Mouse (Mus musculus) C3H10T1/2 (cell line): ENCODE measurements around the gene Efnb3. TPM values are rescaled to one million over a fixed set of nuclear protein-coding genes. Genes with fewer than 3 reads are reported as not detected.

Source experiments
- polyA plus RNA-seq, 2 experiments: library from polyadenylated mRNA; unstranded; fragments of >200 nt; fragmentation: generic; extraction: Trizol; gene quantifications; one replicate each; pipeline ENCODE4 v1.2.1; 2012; ENCODE audit warnings: missing spikeins in 2 of 2

Gene Efnb3
- 1 to 10 TPM in 1 of 2 experiments, under 1 TPM in 1; 0.14 to 1.5 TPM for polyA plus RNA-seq

GRCm38 (mm10) chr11:69559851-69560765 lies at the start of gene Efnb3:
Gene Efnb3 (minus strand): TSS chr11:69560205.

GRCm38 (mm10) chr11:69605726-69606490 lies 45.9 kb upstream of the Efnb3 start, which contains the start of gene Atp1b2:
Gene Atp1b2 (minus strand): TSS chr11:69605942.

GRCm38 (mm10) chr11:69580091-69580514 lies 20.1 kb upstream of the Efnb3 start, which contains the start of the genes Wrap53 and Trp53:
Gene Wrap53 (minus strand): TSS chr11:69580255.
Gene Trp53 (plus strand): TSS chr11:69580359.

GRCm38 (mm10) chr11:69549060-69549656 lies 10.8 kb downstream of the Efnb3 start, which contains the start of gene Dnah2:
Gene Dnah2 (minus strand): TSS chr11:69549110.

Other genes with a start within 250 kb of the Efnb3 start
- 10 to 100 TPM in 1 of 2 experiments, 1 to 10 TPM in 1; 1.9 to 13.1 TPM for gene Cntrob, start 236.4 kb downstream of the Efnb3 start, polyA plus RNA-seq
- gene Trappc1, start 236.2 kb downstream of the Efnb3 start, polyA plus RNA-seq = 100 to 1,000 TPM; 152 to 168 TPM
- under 1 TPM; 0.41 to 0.76 TPM for gene Kcnab3, start 233.9 kb downstream of the Efnb3 start, polyA plus RNA-seq
- under 1 TPM in 1 of 2 experiments, not detected in 1; 0.07 TPM for gene Rnf227, start 219.7 kb downstream of the Efnb3 start, polyA plus RNA-seq
- 100 to 1,000 TPM in 1 of 2 experiments, 10 to 100 TPM in 1; 12.9 to 147 TPM for gene Chd3, start 190.8 kb downstream of the Efnb3 start, polyA plus RNA-seq
- gene Naa38, start 164.7 kb downstream of the Efnb3 start, polyA plus RNA-seq = 100 to 1,000 TPM; 320 to 328 TPM
- gene Cyb5d1, start 164.6 kb downstream of the Efnb3 start, polyA plus RNA-seq = 10 to 100 TPM in 1 of 2 experiments, 1 to 10 TPM in 1; 1.2 to 16.0 TPM
- under 1 TPM; 0.33 TPM for gene Tmem88, start 162.0 kb downstream of the Efnb3 start, polyA plus RNA-seq
- gene Kdm6b, start 146.5 kb downstream of the Efnb3 start, polyA plus RNA-seq = 10 to 100 TPM in 1 of 2 experiments, 1 to 10 TPM in 1; 1.5 to 25.3 TPM
- 1 to 10 TPM in 1 of 2 experiments, under 1 TPM in 1; 0.02 to 1.6 TPM for gene Dnah2, start 11.1 kb downstream of the Efnb3 start, polyA plus RNA-seq
- 10 to 100 TPM; 14.8 to 24.4 TPM for gene Wrap53, start 20.1 kb upstream of the Efnb3 start, polyA plus RNA-seq
- 100 to 1,000 TPM; 156 to 242 TPM for gene Trp53, start 20.2 kb upstream of the Efnb3 start, polyA plus RNA-seq
- 1 to 10 TPM in 1 of 2 experiments, under 1 TPM in 1; 0.05 to 1.3 TPM for gene Atp1b2, start 45.7 kb upstream of the Efnb3 start, polyA plus RNA-seq
- gene Shbg, start 57.7 kb upstream of the Efnb3 start, polyA plus RNA-seq = not detected
- 10 to 100 TPM in 1 of 2 experiments, 1 to 10 TPM in 1; 4.4 to 16.8 TPM for gene Sat2, start 61.8 kb upstream of the Efnb3 start, polyA plus RNA-seq
- 10 to 100 TPM; 29.4 to 66.7 TPM for gene Fxr2, start 72.8 kb upstream of the Efnb3 start, polyA plus RNA-seq
- gene Sox15, start 95.1 kb upstream of the Efnb3 start, polyA plus RNA-seq = under 1 TPM; 0.05 to 0.25 TPM
- gene Mpdu1, start 102.4 kb upstream of the Efnb3 start, polyA plus RNA-seq = 100 to 1,000 TPM in 1 of 2 experiments, 10 to 100 TPM in 1; 98.1 to 128 TPM
- gene Cd68, start 105.9 kb upstream of the Efnb3 start, polyA plus RNA-seq = 1 to 10 TPM; 1.8 to 3.0 TPM
- gene Eif4a1, start 112.2 kb upstream of the Efnb3 start, polyA plus RNA-seq = 100 to 1,000 TPM; 336 to 467 TPM
- 10 to 100 TPM; 51.2 to 71.3 TPM for gene Senp3, start 121.9 kb upstream of the Efnb3 start, polyA plus RNA-seq
- 1 to 10 TPM; 1.1 to 6.9 TPM for gene Tnfsf13, start 125.6 kb upstream of the Efnb3 start, polyA plus RNA-seq
- 100 to 1,000 TPM in 1 of 2 experiments, 10 to 100 TPM in 1; 34.3 to 119 TPM for gene Tnfsf12, start 135.6 kb upstream of the Efnb3 start, polyA plus RNA-seq
- 10 to 100 TPM in 1 of 2 experiments, 1 to 10 TPM in 1; 6.4 to 30.3 TPM for gene Tnfsfm13, start 135.9 kb upstream of the Efnb3 start, polyA plus RNA-seq
- gene Polr2a, start 198.4 kb upstream of the Efnb3 start, polyA plus RNA-seq = 100 to 1,000 TPM in 1 of 2 experiments, 10 to 100 TPM in 1; 42.8 to 126 TPM
- gene Slc35g3, start 201.8 kb upstream of the Efnb3 start, polyA plus RNA-seq = under 1 TPM in 1 of 2 experiments, not detected in 1; 0.26 TPM
- 10 to 100 TPM in 1 of 2 experiments, 1 to 10 TPM in 1; 1.2 to 14.4 TPM for gene Zbtb4, start 205.7 kb upstream of the Efnb3 start, polyA plus RNA-seq
- under 1 TPM; 0.63 to 0.89 TPM for gene Chrnb1, start 235.7 kb upstream of the Efnb3 start, polyA plus RNA-seq
- under 1 TPM; 0.01 to 0.31 TPM for gene Fgf11, start 241.7 kb upstream of the Efnb3 start, polyA plus RNA-seq
- gene Tmem102, start 245.4 kb upstream of the Efnb3 start, polyA plus RNA-seq = under 1 TPM; 0.01 to 0.05 TPM